9 mouse cellular contexts compared by ENCODE assay signal in genomic region chr14:54866936-54867335, GRCm38 (mm10). TPM values are rescaled to one million over a fixed set of nuclear protein-coding genes. Genes with fewer than 3 reads are reported as not detected.
DNase-seq lines count a peak whose midpoint lies in the region; ATAC-seq and TF ChIP-seq lines count a peak whose summit lies in the region.
"Had no signal": no experiment of that assay in that cellular context is flagged by ENCODE, and none has a peak within 500 bp of the region (broad histone marks: within the 10 kb centered on the region; RNA-seq: fewer than 3 reads in every experiment).

No protein-coding gene starts in this region.

- no peak for ATAC-seq in intestine, postnatal 0 days
- no peak for ATAC-seq in intestine, embryonic 16.5 days
- no peak for ATAC-seq in Patski
- ATAC-seq in neural tube, embryonic 11.5 days (ENCODE audit: insufficient read depth, low FRiP score, low TSS enrichment) = no peak

- no peaks in the 10 kb centered on the region for H3K4me1 ChIP-seq in intestine, postnatal 0 days (replicated peaks; ENCODE audit: control insufficient read depth, insufficient read depth, low read length)
- H3K4me1 ChIP-seq in intestine, embryonic 16.5 days (ENCODE audit: control insufficient read depth, insufficient read depth, low read length) = peaks cover 2% of the 10 kb centered on the region; the same call in 1 of the 2 replicates
- 0 out of 2 replicates have a peak, but pooled peaks cover 3% of the 10 kb centered on the region for H3K4me1 ChIP-seq in neural tube, embryonic 11.5 days (ENCODE audit: control insufficient read depth, insufficient read depth, low read length)

- CTCF ChIA-PET in Patski (lab: Charles Lee) = interaction anchor here (1.1 to 1.3 kb wide), 2 partner anchors 13 to 148 kb away, joined by 3 read pairs; partner anchors contain the start of gene Ngdn

- WGBS in intestine, postnatal 0 days = 60% methylated on average over 5 of the region's 5 CpGs
- 55% methylated on average over 5 of the region's 5 CpGs for WGBS in intestine, embryonic 16.5 days
- WGBS in neural tube, embryonic 11.5 days = 61% methylated on average over 5 of the region's 5 CpGs

- H3K9me3 ChIP-seq in intestine, postnatal 0 days (ENCODE audit: control insufficient read depth) = no peaks in the 10 kb centered on the region
- no peaks in the 10 kb centered on the region for H3K9me3 ChIP-seq in intestine, embryonic 16.5 days (ENCODE audit: control insufficient read depth, low read length)
- no peaks in the 10 kb centered on the region for H3K9me3 ChIP-seq in neural tube, embryonic 11.5 days (ENCODE audit: control insufficient read depth, low read length)

- H3K27ac ChIP-seq in intestine, postnatal 0 days (ENCODE audit: low read depth, low read length) = no peak overlapping the region
- H3K27ac ChIP-seq in intestine, embryonic 16.5 days (ENCODE audit: low read length) = no peak overlapping the region
- H3K27ac ChIP-seq in neural tube, embryonic 11.5 days (ENCODE audit: low read depth, low read length) = no peak overlapping the region

- in situ Hi-C loops in Patski (cut with MboI; ENCODE audit: low pct_unique_long_range_greater_than_20kb) = no loop called here

- no peak overlapping the region for H3K4me3 ChIP-seq in intestine, postnatal 0 days (ENCODE audit: low read depth, low read length)
- no peak overlapping the region for H3K4me3 ChIP-seq in intestine, embryonic 16.5 days (ENCODE audit: low read length)
- no peak overlapping the region for H3K4me3 ChIP-seq in neural tube, embryonic 11.5 days (ENCODE audit: low read depth, low read length)

- H3K9ac ChIP-seq in intestine, postnatal 0 days (ENCODE audit: low read depth, low read length) = no peak overlapping the region
- H3K9ac ChIP-seq in intestine, embryonic 16.5 days (ENCODE audit: low read depth, low read length) = no peak overlapping the region
- H3K9ac ChIP-seq in neural tube, embryonic 11.5 days (ENCODE audit: low read length) = no peak overlapping the region

- H3K4me2 ChIP-seq in intestine, postnatal 0 days (replicated peaks; ENCODE audit: low read depth) = no peak overlapping the region
- H3K4me2 ChIP-seq in intestine, embryonic 16.5 days (ENCODE audit: low read depth, low read length) = no peak overlapping the region
- no peak overlapping the region for H3K4me2 ChIP-seq in neural tube, embryonic 11.5 days (ENCODE audit: low read depth)

- H3K27me3 ChIP-seq in intestine, postnatal 0 days (replicated peaks; ENCODE audit: control insufficient read depth, insufficient read depth, low read length) = no peaks in the 10 kb centered on the region
- no peaks in the 10 kb centered on the region for H3K27me3 ChIP-seq in intestine, embryonic 16.5 days (replicated peaks; ENCODE audit: control insufficient read depth, insufficient read depth, low read length)
- H3K27me3 ChIP-seq in Patski = no peaks in the 10 kb centered on the region
- H3K27me3 ChIP-seq in neural tube, embryonic 11.5 days (ENCODE audit: control insufficient read depth, insufficient read depth, low read length) = no peaks in the 10 kb centered on the region

- POLR2A ChIA-PET in Patski (lab: Charles Lee) = no interaction called here

- DNase-seq in CD4-positive helper T cell, adult 2 months (ENCODE audit: low read depth, low spot score) = peak; percentile 59
- no peak for DNase-seq in Patski (ENCODE audit: low read depth, low spot score)
- peak; percentile 28 for DNase-seq in neural tube, embryonic 11.5 days (ENCODE audit: low spot score)
- DNase-seq in right cerebral cortex, adult 18-20 months = no peak
- no peak for DNase-seq in adrenal gland, adult 18-20 months (ENCODE audit: low spot score in 2 of 2)
- no peak for DNase-seq in right cerebral cortex, postnatal 10 days (ENCODE audit: low spot score in 2 of 2)
- DNase-seq: kidney, adult 18-20 months had no signal

- no peaks in the 10 kb centered on the region for H3K36me3 ChIP-seq in intestine, postnatal 0 days (ENCODE audit: control insufficient read depth, insufficient read depth)
- no peaks in the 10 kb centered on the region for H3K36me3 ChIP-seq in intestine, embryonic 16.5 days (ENCODE audit: control insufficient read depth, insufficient read depth, low read length)
- no peaks in the 10 kb centered on the region for H3K36me3 ChIP-seq in neural tube, embryonic 11.5 days (ENCODE audit: control insufficient read depth, insufficient read depth, low read length)

- TF ChIP-seq CTCF in intestine, postnatal 0 days (IDR thresholded peaks at IDR 0.05; ENCODE audit: low read depth) = peak; percentile 64
- peak; percentile 62 for TF ChIP-seq CTCF in Patski (IDR thresholded peaks at IDR 0.05)

RNA-seq across cellular contexts. Expression of gene Homez, which starts 3.8 kb away (rescaled TPM):
- polyA plus RNA-seq in intestine, postnatal 0 days (2015; fragmentation: Nextera tagmentation; extraction: Ambion mirVana) = 6.0 and 7.3 TPM in 2 replicates
- 6.1 and 10.2 TPM in 2 replicates for polyA plus RNA-seq in intestine, embryonic 16.5 days (2015; fragmentation: Nextera tagmentation; extraction: Ambion mirVana)
- 14.5 TPM for polyA plus RNA-seq in Patski (2021)
- polyA plus RNA-seq in neural tube, embryonic 11.5 days (2014; fragmentation: Nextera tagmentation; extraction: Ambion mirVana) = 19.3 and 21.9 TPM in 2 replicates
- total RNA-seq in adrenal gland, adult 18-20 months (2021) = 10 to 100 TPM; 12.8 to 15.6 TPM

RNA-seq across cellular contexts. Expression of gene Ppp1r3e, which starts 10.4 kb away (rescaled TPM):
- polyA plus RNA-seq in intestine, postnatal 0 days (2015; fragmentation: Nextera tagmentation; extraction: Ambion mirVana) = 3.8 and 4.1 TPM in 2 replicates
- polyA plus RNA-seq in intestine, embryonic 16.5 days (2015; fragmentation: Nextera tagmentation; extraction: Ambion mirVana) = 1.4 and 1.8 TPM in 2 replicates
- polyA plus RNA-seq in Patski (2021) = 4.4 TPM
- polyA plus RNA-seq in neural tube, embryonic 11.5 days (2014; fragmentation: Nextera tagmentation; extraction: Ambion mirVana) = 1.3 and 1.5 TPM in 2 replicates
- 10 to 100 TPM; 14.2 to 17.2 TPM for total RNA-seq in adrenal gland, adult 18-20 months (2021)

RNA-seq across cellular contexts. Expression of gene Bcl2l2, which starts 16.2 kb away (rescaled TPM):
- polyA plus RNA-seq in intestine, postnatal 0 days (2015; fragmentation: Nextera tagmentation; extraction: Ambion mirVana) = 8.0 and 9.3 TPM in 2 replicates
- 5.1 and 5.8 TPM in 2 replicates for polyA plus RNA-seq in intestine, embryonic 16.5 days (2015; fragmentation: Nextera tagmentation; extraction: Ambion mirVana)
- 37.7 TPM for polyA plus RNA-seq in Patski (2021)
- polyA plus RNA-seq in neural tube, embryonic 11.5 days (2014; fragmentation: Nextera tagmentation; extraction: Ambion mirVana) = 2.9 and 3.7 TPM in 2 replicates
- total RNA-seq in adrenal gland, adult 18-20 months (2021) = 10 to 100 TPM; 53.1 to 59.3 TPM

RNA-seq across cellular contexts. Expression of gene Gm20521, which starts 16.3 kb away (rescaled TPM):
- polyA plus RNA-seq in intestine, postnatal 0 days (2015; fragmentation: Nextera tagmentation; extraction: Ambion mirVana) = 1.8 and 1.9 TPM in 2 replicates
- polyA plus RNA-seq in intestine, embryonic 16.5 days (2015; fragmentation: Nextera tagmentation; extraction: Ambion mirVana) = 0.49 and 0.76 TPM in 2 replicates
- polyA plus RNA-seq in Patski (2021) = 1.2 TPM
- polyA plus RNA-seq in neural tube, embryonic 11.5 days (2014; fragmentation: Nextera tagmentation; extraction: Ambion mirVana) = 0.20 TPM in 1 of 2 replicates, not detected in the other
- total RNA-seq in adrenal gland, adult 18-20 months (2021) = 1 to 10 TPM; 1.2 to 3.9 TPM

RNA-seq across cellular contexts. Expression of gene Pabpn1, which starts 25.4 kb away (rescaled TPM):
- 60.9 and 64.1 TPM in 2 replicates for polyA plus RNA-seq in intestine, postnatal 0 days (2015; fragmentation: Nextera tagmentation; extraction: Ambion mirVana)
- 79.8 and 84.7 TPM in 2 replicates for polyA plus RNA-seq in intestine, embryonic 16.5 days (2015; fragmentation: Nextera tagmentation; extraction: Ambion mirVana)
- polyA plus RNA-seq in Patski (2021) = 194 TPM
- polyA plus RNA-seq in neural tube, embryonic 11.5 days (2014; fragmentation: Nextera tagmentation; extraction: Ambion mirVana) = 171 and 179 TPM in 2 replicates
- total RNA-seq in adrenal gland, adult 18-20 months (2021) = 100 to 1,000 TPM; 137 to 177 TPM

Comparison
In these comparisons a context has a peak if more than half of its experiments do, and no peak if none do; other contexts are left out.
1. DNase-seq: peak in CD4-positive helper T cell, adult 2 months (single experiment) and neural tube, embryonic 11.5 days (single experiment); none in Patski (single experiment), right cerebral cortex, adult 18-20 months (single experiment), adrenal gland, adult 18-20 months (0 of 2) and right cerebral cortex, postnatal 10 days (0 of 2).